Comparison of ENCODE assay signal across 23 mouse cellular contexts in the genomic region with DNA sequence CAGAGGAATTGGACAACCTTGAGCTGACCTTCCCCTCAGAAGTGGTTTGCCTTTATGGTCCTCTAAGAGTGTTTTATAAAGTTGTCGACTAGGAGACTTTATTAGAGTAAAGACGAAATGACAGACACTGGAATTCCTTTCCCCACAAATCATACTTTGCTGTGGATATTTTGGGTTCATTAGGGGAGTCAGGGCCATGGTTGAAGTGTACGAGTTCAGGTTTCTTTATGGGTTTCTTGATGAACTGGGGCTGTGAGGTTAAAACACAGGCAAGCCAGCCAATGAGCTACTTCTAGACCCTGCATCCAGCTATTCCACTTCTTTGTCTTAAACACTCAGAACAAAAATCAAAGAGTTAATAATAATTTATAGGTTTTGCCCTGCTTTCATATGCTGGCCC.
"Had no signal": no experiment of that assay in that cellular context is flagged by ENCODE, and none has a peak within 500 bp of the region (broad histone marks: within the 10 kb centered on the region; RNA-seq: fewer than 3 reads in every experiment).

No protein-coding gene starts in this region.

- H3K4me1 ChIP-seq: heart, embryonic 13.5 days; heart, embryonic 15.5 days; hindbrain, embryonic 13.5 days; hindbrain, embryonic 15.5 days; intestine, embryonic 15.5 days; kidney, embryonic 15.5 days; limb, embryonic 13.5 days; limb, embryonic 15.5 days; liver, embryonic 12.5 days had no signal

- H3K9me3 ChIP-seq: heart, embryonic 13.5 days; heart, embryonic 15.5 days; hindbrain, embryonic 13.5 days; hindbrain, embryonic 15.5 days; intestine, embryonic 15.5 days; kidney, embryonic 15.5 days; limb, embryonic 13.5 days; limb, embryonic 15.5 days; liver, embryonic 12.5 days had no signal

- H3K4me2 ChIP-seq: heart, embryonic 11.5 days; heart, embryonic 13.5 days; heart, embryonic 15.5 days; hindbrain, embryonic 13.5 days; hindbrain, embryonic 15.5 days; intestine, embryonic 15.5 days; kidney, embryonic 15.5 days; limb, embryonic 13.5 days; limb, embryonic 15.5 days; liver, embryonic 12.5 days had no signal

- H3K36me3 ChIP-seq: heart, embryonic 13.5 days; heart, embryonic 15.5 days; hindbrain, embryonic 13.5 days; hindbrain, embryonic 15.5 days; intestine, embryonic 15.5 days; kidney, embryonic 15.5 days; limb, embryonic 13.5 days; limb, embryonic 15.5 days; liver, embryonic 12.5 days had no signal

- H3K27me3 ChIP-seq: heart, embryonic 13.5 days; heart, embryonic 15.5 days; hindbrain, embryonic 13.5 days; hindbrain, embryonic 15.5 days; intestine, embryonic 15.5 days; kidney, embryonic 15.5 days; limb, embryonic 15.5 days; liver, embryonic 12.5 days had no signal

- ATAC-seq: hindbrain, postnatal 0 days; inflammation-experienced regulatory T-cells, adult 6 months; intestine, embryonic 15.5 days; liver, embryonic 12.5 days had no signal

- H3K4me3 ChIP-seq: heart, adult 2 months; heart, embryonic 13.5 days; heart, embryonic 15.5 days; hindbrain, embryonic 13.5 days; hindbrain, embryonic 15.5 days; intestine, embryonic 15.5 days; kidney, embryonic 15.5 days; limb, embryonic 13.5 days; limb, embryonic 15.5 days; liver, embryonic 12.5 days had no signal

- DNase-seq: gastrocnemius, postnatal 14 days; gastrocnemius, postnatal 36 days; kidney, adult 11 months; kidney, adult 2 months; kidney, adult 9 months; kidney, postnatal 14 days; kidney, postnatal 36 days; layer of hippocampus, adult 9-11 months; layer of hippocampus, postnatal 36 days had no signal

- H3K9ac ChIP-seq: heart, embryonic 13.5 days; heart, embryonic 15.5 days; hindbrain, embryonic 13.5 days; hindbrain, embryonic 15.5 days; intestine, embryonic 15.5 days; kidney, embryonic 15.5 days; limb, embryonic 13.5 days; limb, embryonic 15.5 days; liver, embryonic 12.5 days; liver, embryonic 14.5 days had no signal

- H3K27ac ChIP-seq: heart, adult 2 months; heart, embryonic 13.5 days; heart, embryonic 15.5 days; hindbrain, embryonic 13.5 days; hindbrain, embryonic 15.5 days; hindbrain, postnatal 0 days; intestine, embryonic 15.5 days; kidney, embryonic 15.5 days; limb, embryonic 13.5 days; limb, embryonic 15.5 days; liver, embryonic 12.5 days; liver, embryonic 14.5 days had no signal
